Mouse (Mus musculus) gastrocnemius, postnatal 25 days (tissue): ENCODE measurements around the gene Copa. TPM values are rescaled to one million over a fixed set of nuclear protein-coding genes. Genes with fewer than 3 reads are reported as not detected.

ENCODE experiments used
- DNase-seq: peaks from one replicate; pipeline ENCODE4 v3.0.0; 2022
- total RNA-seq, 2 experiments: library from RNA; stranded (reverse); gene quantifications; 1 replicate in 1 of 2; 2 replicates in 1 of 2; pipeline ENCODE4 v1.2.3; 2021

Copa gene
- total RNA-seq, 2 experiments from 2014 or later: 70.6 to 79.4 TPM

- DNase-seq: no peak
Observed at GRCm38 (mm10) chr1:172082899-172083445, 643 bp downstream of the Copa start.

DNA sequence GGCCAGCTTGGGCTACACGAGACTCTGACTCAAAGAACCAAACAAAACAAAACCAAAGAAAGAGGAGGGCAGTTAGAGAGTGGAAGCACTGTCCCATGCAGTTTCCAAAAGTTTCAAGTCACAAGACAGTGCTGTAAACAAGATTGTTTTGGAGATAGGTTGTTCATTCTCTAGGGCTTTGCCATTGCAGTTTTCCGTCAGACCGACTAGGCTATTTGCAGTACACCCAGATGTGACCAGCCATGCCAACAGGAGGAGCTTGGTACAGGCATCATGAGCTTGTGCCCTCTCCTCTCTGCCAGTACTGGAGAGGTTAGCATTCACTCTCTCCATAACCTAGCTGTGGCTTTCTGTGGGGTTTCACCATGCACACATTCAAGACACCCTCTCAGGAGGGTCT, 11.2 kb downstream of the Copa start:
- no peak for DNase-seq

DNA sequence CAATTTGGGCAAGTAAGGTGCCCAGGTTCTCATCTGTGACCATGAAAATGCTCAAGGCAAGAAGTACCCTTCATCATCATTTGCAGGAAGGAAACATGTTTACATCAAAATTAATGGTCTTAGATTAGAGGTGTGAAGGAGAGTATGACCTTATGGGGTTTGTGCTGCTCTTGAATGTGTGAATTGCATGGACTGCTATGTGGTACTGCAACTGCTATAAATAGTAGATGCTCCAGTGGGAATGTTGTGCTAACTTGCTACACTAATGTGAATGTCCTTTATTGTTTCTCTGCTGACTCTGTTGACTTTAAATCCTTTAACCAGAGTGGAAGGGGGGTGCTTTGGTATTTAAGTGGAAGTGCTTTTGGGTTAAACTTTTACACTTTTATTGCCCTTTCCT, 12.0 kb downstream of the Copa start:
- DNase-seq: no peak

GRCm38 (mm10) chr1:172095202-172095601, 12.9 kb downstream of the Copa start:
- no peak for DNase-seq

DNA sequence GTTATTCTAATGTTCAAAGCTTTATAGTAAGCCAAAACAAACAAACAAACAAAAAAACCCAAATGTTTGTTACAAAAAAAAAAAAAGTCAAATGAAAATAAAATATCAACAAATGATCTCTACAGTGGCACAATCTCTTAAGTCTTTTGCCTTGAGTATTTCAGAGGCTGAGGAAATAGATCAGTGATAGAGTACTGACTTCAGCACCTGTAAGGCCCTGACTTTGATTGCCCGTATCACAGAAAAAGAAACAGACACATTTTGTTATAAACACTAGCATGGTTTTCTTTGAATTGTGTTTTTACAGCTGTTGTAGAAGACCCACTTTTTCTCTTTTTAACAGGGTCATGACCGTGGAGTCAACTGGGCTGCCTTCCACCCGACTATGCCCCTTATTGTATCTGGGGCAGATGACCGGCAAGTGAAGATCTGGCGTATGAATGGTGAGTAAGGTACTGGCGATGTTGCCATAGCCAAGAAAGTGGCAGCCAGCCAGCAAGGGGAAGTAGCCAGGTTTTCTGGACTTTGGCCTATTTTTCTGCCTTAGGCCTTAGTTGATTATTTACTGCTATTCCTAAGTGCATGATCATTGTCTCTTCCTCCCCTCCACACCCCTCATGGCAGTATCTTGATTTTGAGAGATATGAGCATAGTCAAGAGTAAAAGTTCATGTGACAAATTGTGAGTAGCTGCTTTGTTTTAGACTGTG, 17.1 kb downstream of the Copa start:
- DNase-seq: no peak

DNA sequence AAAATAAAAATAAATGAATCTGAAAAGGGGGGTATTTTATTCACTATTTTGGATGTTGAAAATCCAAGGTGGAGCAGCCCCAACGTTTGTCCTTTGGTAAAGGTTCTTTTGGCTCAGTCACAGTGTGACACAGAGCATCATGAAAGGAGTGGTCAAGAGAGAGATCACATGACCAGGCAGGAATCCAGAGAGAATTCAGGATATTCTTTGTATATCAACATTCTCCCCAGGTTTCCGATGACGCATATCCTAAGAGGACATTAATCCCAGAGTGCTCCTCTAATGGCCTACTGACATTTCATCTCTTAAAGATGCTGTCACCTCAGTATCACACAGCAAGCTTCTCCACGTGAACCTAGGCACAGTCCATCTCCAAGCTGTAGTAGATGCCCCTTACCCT, 21.3 kb downstream of the Copa start:
- DNase-seq: no peak

DNA sequence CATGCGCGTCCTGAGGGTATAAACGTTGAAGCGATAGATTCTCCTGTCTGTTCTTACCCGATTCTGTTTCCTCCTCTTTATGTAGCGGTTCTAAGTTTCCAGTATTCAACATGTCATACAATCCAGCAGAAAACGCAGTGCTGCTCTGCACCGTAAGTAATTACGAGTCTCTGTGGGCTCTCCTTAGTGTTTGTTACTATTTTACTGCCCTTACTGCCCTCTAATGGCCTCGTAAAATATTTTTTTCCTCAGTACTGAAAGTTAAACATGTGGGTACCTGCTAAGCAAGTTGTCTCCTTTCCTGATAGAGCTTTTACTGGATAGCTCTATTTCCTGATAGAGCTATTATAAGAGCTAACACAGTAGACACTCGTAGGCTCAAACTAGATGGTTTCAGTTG, 22.8 kb downstream of the Copa start:
- no peak for DNase-seq

GRCm38 (mm10) chr1:172107777-172108477, 25.6 kb downstream of the Copa start:
- no peak for DNase-seq

DNA sequence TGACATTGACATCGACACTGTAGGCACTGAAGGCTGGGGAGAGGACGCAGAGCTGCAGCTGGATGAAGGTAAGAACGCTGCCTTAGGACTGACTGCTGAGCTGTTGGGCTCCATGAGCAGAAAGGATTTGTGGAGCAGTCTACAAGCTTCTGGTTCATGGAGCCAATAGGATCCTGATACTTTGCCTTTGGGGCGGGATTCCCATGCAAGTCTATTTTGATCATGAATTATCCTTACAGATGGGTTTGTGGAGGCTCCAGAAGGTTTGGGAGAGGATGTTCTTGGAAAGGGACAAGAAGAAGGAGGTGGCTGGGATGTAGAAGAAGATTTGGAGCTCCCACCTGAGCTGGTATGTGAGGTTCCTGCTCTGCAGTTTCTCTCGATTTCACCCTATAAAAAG, 34.6 kb downstream of the Copa start:
- DNase-seq: no peak

DNA sequence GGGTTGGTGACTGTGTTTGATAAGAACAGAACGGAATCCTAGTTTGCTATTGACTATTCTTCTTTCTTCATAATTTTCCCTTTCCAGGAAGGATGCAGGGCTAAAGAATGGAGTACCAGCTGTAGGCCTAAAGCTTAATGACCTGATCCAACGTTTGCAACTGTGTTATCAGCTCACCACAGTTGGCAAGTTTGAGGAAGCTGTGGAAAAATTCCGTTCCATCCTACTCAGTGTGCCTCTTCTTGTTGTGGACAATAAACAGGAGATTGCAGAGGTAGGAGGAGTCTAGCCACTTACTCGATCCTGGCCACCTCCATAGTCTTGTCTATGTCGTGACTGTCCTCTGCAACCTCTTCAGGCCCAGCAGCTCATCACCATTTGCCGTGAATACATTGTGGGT, 36.8 kb downstream of the Copa start:
- no peak for DNase-seq

- DNase-seq: no peak
Observed at GRCm38 (mm10) chr1:172119720-172120119, 37.4 kb downstream of the Copa start.

GRCm38 (mm10) chr1:172122671-172123070, 40.3 kb downstream of the Copa start:
- no peak for DNase-seq

- DNase-seq: no peak
Observed at GRCm38 (mm10) chr1:172124572-172124971, 42.2 kb downstream of the Copa start.

GRCm38 (mm10) chr1:172126376-172127347, 44.3 kb downstream of the Copa start, which contains the start of gene Pex19:
Gene Pex19 (plus strand): TSS chr1:172126755.
- peak; percentile 81 for DNase-seq

DNA sequence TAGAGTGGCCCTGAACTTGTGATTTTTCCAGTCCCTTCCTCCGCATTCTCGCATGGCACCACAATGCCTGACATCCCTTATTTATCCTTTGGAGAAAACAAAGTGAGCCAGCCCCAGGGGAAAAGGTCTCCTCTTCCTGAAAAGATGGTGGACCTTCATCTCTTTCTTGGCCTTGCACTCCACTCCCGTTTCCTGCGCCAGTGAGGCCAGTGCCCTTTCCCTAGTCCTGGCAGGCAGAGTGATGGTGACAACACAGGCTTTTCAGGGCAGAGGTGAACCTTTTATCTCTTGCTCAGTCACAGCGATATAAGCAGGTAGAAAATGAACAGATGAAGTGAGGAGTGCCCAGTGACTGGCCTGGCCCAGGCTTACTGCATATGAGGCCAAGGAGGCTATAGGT, 45.2 kb downstream of the Copa start:
- no peak for DNase-seq

DNA sequence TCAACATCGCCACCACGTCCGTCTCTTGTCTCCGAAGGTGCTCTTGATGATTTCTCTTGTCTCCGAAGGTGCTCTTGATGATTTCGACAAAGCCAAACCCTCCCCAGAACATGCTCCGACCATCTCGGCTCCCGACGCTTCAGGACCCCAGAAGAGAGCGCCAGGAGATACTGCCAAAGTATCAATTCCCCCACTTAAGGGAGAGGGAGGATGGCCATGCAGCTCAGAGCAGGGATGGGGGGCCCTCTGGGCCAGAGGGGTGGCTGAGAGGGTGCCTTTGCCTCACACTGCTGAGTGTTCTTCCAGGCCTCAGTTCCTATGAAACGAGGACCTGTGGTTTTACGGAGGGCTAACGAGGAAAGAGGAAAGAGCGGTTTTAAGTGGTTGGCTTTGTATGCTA, 46.2 kb downstream of the Copa start:
- no peak for DNase-seq

- DNase-seq: no peak
Observed at GRCm38 (mm10) chr1:172129108-172129507, 46.8 kb downstream of the Copa start.

DNA sequence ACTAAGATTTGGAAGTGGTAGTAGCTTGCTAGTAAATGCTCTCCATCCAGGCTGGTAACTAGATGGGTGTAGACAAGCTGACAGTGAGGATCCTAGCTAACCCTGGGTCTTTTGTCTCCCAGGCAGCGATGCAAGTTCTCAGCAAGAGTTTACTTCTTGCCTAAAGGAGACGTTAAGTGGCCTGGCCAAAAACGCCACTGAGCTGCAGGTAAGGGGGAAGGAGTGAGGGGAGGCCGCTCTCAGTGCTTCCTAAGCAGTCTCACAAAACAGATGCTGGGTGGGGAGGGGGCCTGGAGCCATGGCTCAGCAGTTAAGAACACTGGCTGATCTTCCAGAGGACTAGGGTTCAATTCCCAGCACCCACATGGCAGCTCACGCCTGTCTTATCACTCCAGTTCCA, 47.5 kb downstream of the Copa start:
- no peak for DNase-seq

GRCm38 (mm10) chr1:172132319-172132718, 50.0 kb downstream of the Copa start:
- DNase-seq: no peak

GRCm38 (mm10) chr1:172133535-172133934, 51.2 kb downstream of the Copa start:
- DNase-seq: peak; percentile 45

GRCm38 (mm10) chr1:172134072-172134471, 51.7 kb downstream of the Copa start:
- no peak for DNase-seq

DNA sequence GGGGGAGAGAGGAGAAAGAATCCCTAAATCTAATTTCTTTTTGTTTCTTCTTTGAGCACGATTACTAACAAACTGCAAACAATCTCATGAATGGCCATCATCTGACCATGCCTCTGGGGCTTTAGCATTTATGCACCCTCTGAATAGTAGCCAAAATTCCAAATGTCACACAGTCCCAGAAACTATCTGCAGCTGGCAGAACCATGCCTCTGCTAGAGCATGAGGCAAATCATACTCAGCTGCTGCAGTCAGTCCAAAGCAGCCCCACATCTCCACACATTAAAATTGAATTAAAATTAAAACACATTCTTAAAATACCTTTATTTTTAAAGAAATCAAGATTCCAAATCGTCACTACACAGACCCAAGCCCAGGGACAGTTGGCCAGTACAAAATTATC, 57.8 kb downstream of the Copa start:
- DNase-seq: no peak
